Mouse (Mus musculus): Measurements from ENCODE around the gene Bst1. TPM values are rescaled to one million over a fixed set of nuclear protein-coding genes. Genes with fewer than 3 reads are reported as not detected.

Bst1 gene
- polyA plus RNA-seq, 1 experiment from 2014 or later, result 1.6 TPM

GRCm38 (mm10) chr5:43882034-43882433, 63.3 kb downstream of the Bst1 start:
- no peak overlapping the region for H3K4me2 ChIP-seq (ENCODE audit: low read depth, low read length)
- ATAC-seq (ENCODE audit: low read depth), result no peak
- no peak overlapping the region for H3K4me3 ChIP-seq (ENCODE audit: low read depth, low read length)
- no peaks in the 10 kb centered on the region for H3K9me3 ChIP-seq (replicated peaks; ENCODE audit: control insufficient read depth, low read length)
- no peaks in the 10 kb centered on the region for H3K36me3 ChIP-seq (ENCODE audit: control insufficient read depth, insufficient read depth)
- H3K27me3 ChIP-seq (ENCODE audit: control insufficient read depth, insufficient read depth, low read depth, low read length), result no peaks in the 10 kb centered on the region
- WGBS (ENCODE audit: insufficient replicate concordance), result 41% methylated on average over 3 of the region's 3 CpGs
- H3K4me1 ChIP-seq (ENCODE audit: control insufficient read depth, low read depth, low read length), result no peaks in the 10 kb centered on the region
- no peak overlapping the region for H3K27ac ChIP-seq (ENCODE audit: low read length)
- no peak overlapping the region for H3K9ac ChIP-seq (ENCODE audit: low read depth, low read length)

GRCm38 (mm10) chr5:43885060-43885820, 66.6 kb downstream of the Bst1 start:
- no peak for ATAC-seq (ENCODE audit: low read depth)
- H3K9ac ChIP-seq (ENCODE audit: low read depth, low read length), result no peak overlapping the region
- no peaks in the 10 kb centered on the region for H3K9me3 ChIP-seq (replicated peaks; ENCODE audit: control insufficient read depth, low read length)
- no peak overlapping the region for H3K4me2 ChIP-seq (ENCODE audit: low read depth, low read length)
- WGBS (ENCODE audit: insufficient replicate concordance), result 17% methylated on average over 3 of the region's 3 CpGs
- no peaks in the 10 kb centered on the region for H3K4me1 ChIP-seq (ENCODE audit: control insufficient read depth, low read depth, low read length)
- no peak overlapping the region for H3K4me3 ChIP-seq (ENCODE audit: low read depth, low read length)
- H3K27me3 ChIP-seq (ENCODE audit: control insufficient read depth, insufficient read depth, low read depth, low read length), result no peaks in the 10 kb centered on the region
- no peak overlapping the region; the same call in 1 of the 2 replicates for H3K27ac ChIP-seq (ENCODE audit: low read length)
- no peaks in the 10 kb centered on the region for H3K36me3 ChIP-seq (ENCODE audit: control insufficient read depth, insufficient read depth)

GRCm38 (mm10) chr5:43892386-43892785, 73.7 kb downstream of the Bst1 start:
- Histone ChIP-seq H3K4me3 (ENCODE audit: low read depth, low read length) (no peak overlapping the region), H3K9me3 (replicated peaks; ENCODE audit: control insufficient read depth, low read length) (no peaks in the 10 kb centered on the region), H3K27ac (ENCODE audit: low read length) (no peak overlapping the region), H3K4me1 (ENCODE audit: control insufficient read depth, low read depth, low read length) (no peaks in the 10 kb centered on the region), H3K36me3 (ENCODE audit: control insufficient read depth, insufficient read depth) (no peaks in the 10 kb centered on the region), H3K4me2 (ENCODE audit: low read depth, low read length) (no peak overlapping the region), H3K9ac (ENCODE audit: low read depth, low read length) (no peak overlapping the region), H3K27me3 (ENCODE audit: control insufficient read depth, insufficient read depth, low read depth, low read length) (no peaks in the 10 kb centered on the region)
- 19% methylated on average over 1 of the region's 1 CpGs for WGBS (ENCODE audit: insufficient replicate concordance)
- no peak for ATAC-seq (ENCODE audit: low read depth)

Other genes with a start within 250 kb of the Bst1 start
- gene Cc2d2a, start 156.5 kb upstream of the Bst1 start, polyA plus RNA-seq (2015; fragmentation: Nextera tagmentation; extraction: Ambion mirVana), result 1.2 and 1.3 TPM in 2 replicates
- gene Fbxl5, start 2.8 kb downstream of the Bst1 start, polyA plus RNA-seq (2015; fragmentation: Nextera tagmentation; extraction: Ambion mirVana), result 20.9 and 21.2 TPM in 2 replicates
- gene Cd38, start 49.7 kb downstream of the Bst1 start, polyA plus RNA-seq (2015; fragmentation: Nextera tagmentation; extraction: Ambion mirVana), result 15.3 and 16.6 TPM in 2 replicates
- gene Gm7879, start 94.3 kb downstream of the Bst1 start, polyA plus RNA-seq (2015; fragmentation: Nextera tagmentation; extraction: Ambion mirVana), result 0.93 TPM in 1 of 2 replicates, not detected in the other
- gene Fgfbp1, start 162.9 kb downstream of the Bst1 start, polyA plus RNA-seq (2015; fragmentation: Nextera tagmentation; extraction: Ambion mirVana), result 1.3 and 1.8 TPM in 2 replicates

Data from liver, embryonic 16.5 days (tissue).